11 mouse cellular contexts compared by ENCODE assay signal in genomic region chr3:68574565-68574964, GRCm38 (mm10).
A peak's percentile ranks its signal among the peaks of the same experiment; 100 is the strongest.
DNase-seq lines count a peak whose midpoint lies in the region; ATAC-seq and TF ChIP-seq lines count a peak whose summit lies in the region.
"Had no signal": no experiment of that assay in that cellular context is flagged by ENCODE, and none has a peak within 500 bp of the region (broad histone marks: within the 10 kb centered on the region; RNA-seq: fewer than 3 reads in every experiment).

No protein-coding gene starts in this region.

- no peak for ATAC-seq in neural tube, embryonic 11.5 days (ENCODE audit: insufficient read depth, low FRiP score, low TSS enrichment)
- ATAC-seq in forebrain, embryonic 12.5 days (ENCODE audit: low FRiP score): no peak
- no peak for ATAC-seq in hindbrain, embryonic 15.5 days (ENCODE audit: low FRiP score, low read depth)
- no peak for ATAC-seq in neural tube, embryonic 14.5 days (ENCODE audit: low read depth)

- peak overlapping the region; percentile 15; the same call in 1 of the 2 replicates for H3K4me3 ChIP-seq in neural tube, embryonic 11.5 days (ENCODE audit: low read depth, low read length)
- H3K4me3 ChIP-seq in forebrain, embryonic 12.5 days (replicated peaks): 0 out of 2 replicates have a peak overlapping the region, but pooled peaks have one; percentile 14
- peak overlapping the region; percentile 58 for H3K4me3 ChIP-seq in hindbrain, embryonic 15.5 days
- peak overlapping the region; percentile 47 for H3K4me3 ChIP-seq in neural tube, embryonic 14.5 days (ENCODE audit: low read depth, low read length)
- H3K4me3 ChIP-seq in gastrocnemius, adult 2 months: no peak overlapping the region
- H3K4me3 ChIP-seq: embryonic facial prominence, embryonic 13.5 days had no signal

- H3K4me1 ChIP-seq in neural tube, embryonic 11.5 days (ENCODE audit: control insufficient read depth, insufficient read depth, low read length): peaks cover 15% of the 10 kb centered on the region
- peaks cover 50% of the 10 kb centered on the region for H3K4me1 ChIP-seq in forebrain, embryonic 12.5 days
- peaks cover 50% of the 10 kb centered on the region for H3K4me1 ChIP-seq in hindbrain, embryonic 15.5 days (replicated peaks)
- H3K4me1 ChIP-seq in neural tube, embryonic 14.5 days (ENCODE audit: control insufficient read depth, insufficient read depth, low read length): peaks cover 35% of the 10 kb centered on the region

- no peaks in the 10 kb centered on the region for H3K36me3 ChIP-seq in neural tube, embryonic 11.5 days (ENCODE audit: control insufficient read depth, insufficient read depth, low read length)
- H3K36me3 ChIP-seq in forebrain, embryonic 12.5 days (replicated peaks): no peaks in the 10 kb centered on the region
- H3K36me3 ChIP-seq in hindbrain, embryonic 15.5 days: no peaks in the 10 kb centered on the region
- no peaks in the 10 kb centered on the region for H3K36me3 ChIP-seq in neural tube, embryonic 14.5 days (ENCODE audit: control insufficient read depth, insufficient read depth, low read length)
- H3K36me3 ChIP-seq: embryonic facial prominence, embryonic 13.5 days had no signal

- TF ChIP-seq CTCF in gastrocnemius, adult 2 months (IDR thresholded peaks at IDR 0.05): no peak

- H3K27ac ChIP-seq in neural tube, embryonic 11.5 days (ENCODE audit: low read depth, low read length): no peak overlapping the region
- H3K27ac ChIP-seq in forebrain, embryonic 12.5 days: no peak overlapping the region
- H3K27ac ChIP-seq in hindbrain, embryonic 15.5 days (replicated peaks): peak overlapping the region; percentile 98
- no peak overlapping the region for H3K27ac ChIP-seq in neural tube, embryonic 14.5 days (ENCODE audit: low read depth, low read length)
- H3K27ac ChIP-seq in gastrocnemius, adult 2 months: no peak overlapping the region
- H3K27ac ChIP-seq: embryonic facial prominence, embryonic 13.5 days had no signal

- intact Hi-C loops in gastrocnemius, postnatal 36 days (cut with DNase I): no loop called here
- intact Hi-C loops in gastrocnemius, adult 2 months (cut with DNase I): no loop called here

- H3K27me3 ChIP-seq in neural tube, embryonic 11.5 days (ENCODE audit: control insufficient read depth, insufficient read depth, low read length): no peaks in the 10 kb centered on the region
- no peaks in the 10 kb centered on the region for H3K27me3 ChIP-seq in forebrain, embryonic 12.5 days
- no peaks in the 10 kb centered on the region for H3K27me3 ChIP-seq in hindbrain, embryonic 15.5 days
- H3K27me3 ChIP-seq in neural tube, embryonic 14.5 days (ENCODE audit: control insufficient read depth, insufficient read depth, low read length): no peaks in the 10 kb centered on the region

- WGBS in neural tube, embryonic 11.5 days: 69% methylated on average over 8 of the region's 8 CpGs
- 58% methylated on average over 8 of the region's 8 CpGs for WGBS in forebrain, embryonic 12.5 days
- WGBS in hindbrain, embryonic 15.5 days: 39% methylated on average over 8 of the region's 8 CpGs
- 37% methylated on average over 8 of the region's 8 CpGs for WGBS in neural tube, embryonic 14.5 days

- DNase-seq in neural tube, embryonic 11.5 days (ENCODE audit: low spot score): no peak
- DNase-seq in neural tube, embryonic 10.5 days (ENCODE audit: extremely low spot score, low spot score): no peak
- DNase-seq in embryo, embryonic 9.5 days (ENCODE audit: extremely low spot score): no peak
- DNase-seq in gastrocnemius, postnatal 36 days: no peak
- no peak for DNase-seq in gastrocnemius, adult 2 months
- DNase-seq: kidney, adult 11 months had no signal

- no peaks in the 10 kb centered on the region for H3K9me3 ChIP-seq in neural tube, embryonic 11.5 days (ENCODE audit: control insufficient read depth, low read length)
- H3K9me3 ChIP-seq in forebrain, embryonic 12.5 days: no peaks in the 10 kb centered on the region
- no peaks in the 10 kb centered on the region for H3K9me3 ChIP-seq in hindbrain, embryonic 15.5 days
- H3K9me3 ChIP-seq in neural tube, embryonic 14.5 days (ENCODE audit: control insufficient read depth, low read length): no peaks in the 10 kb centered on the region
- H3K9me3 ChIP-seq: embryonic facial prominence, embryonic 13.5 days had no signal

- H3K9ac ChIP-seq in neural tube, embryonic 11.5 days (ENCODE audit: low read length): no peak overlapping the region
- H3K9ac ChIP-seq in forebrain, embryonic 12.5 days: 0 out of 2 replicates have a peak overlapping the region, but pooled peaks have one; percentile 25
- H3K9ac ChIP-seq in hindbrain, embryonic 15.5 days: peak overlapping the region; percentile 73
- peak overlapping the region; percentile 41; the same call in 1 of the 2 replicates for H3K9ac ChIP-seq in neural tube, embryonic 14.5 days (replicated peaks; ENCODE audit: low read depth, low read length)
- H3K9ac ChIP-seq: embryonic facial prominence, embryonic 13.5 days had no signal

- H3K4me2 ChIP-seq in neural tube, embryonic 11.5 days (ENCODE audit: low read depth): peak overlapping the region; percentile 51; the same call in 1 of the 2 replicates
- H3K4me2 ChIP-seq in forebrain, embryonic 12.5 days: peak overlapping the region; percentile 66
- H3K4me2 ChIP-seq in hindbrain, embryonic 15.5 days: peak overlapping the region; percentile 61
- H3K4me2 ChIP-seq in neural tube, embryonic 14.5 days (ENCODE audit: low read depth, low read length): peak overlapping the region; percentile 64
- H3K4me2 ChIP-seq: embryonic facial prominence, embryonic 13.5 days; heart, embryonic 11.5 days had no signal
